Mouse (Mus musculus) c-Kit-negative CD71-positive TER-119-positive erythroid progenitor cells, embryonic 14.5 days (primary cell): ENCODE measurements around the gene Pyy.

ENCODE experiments used
- DNase-seq: peaks from one replicate; pipeline ENCODE4 v3.0.0-alpha.2; 2013; ENCODE audit warnings: low read depth, low spot score

Gene Pyy

DNA sequence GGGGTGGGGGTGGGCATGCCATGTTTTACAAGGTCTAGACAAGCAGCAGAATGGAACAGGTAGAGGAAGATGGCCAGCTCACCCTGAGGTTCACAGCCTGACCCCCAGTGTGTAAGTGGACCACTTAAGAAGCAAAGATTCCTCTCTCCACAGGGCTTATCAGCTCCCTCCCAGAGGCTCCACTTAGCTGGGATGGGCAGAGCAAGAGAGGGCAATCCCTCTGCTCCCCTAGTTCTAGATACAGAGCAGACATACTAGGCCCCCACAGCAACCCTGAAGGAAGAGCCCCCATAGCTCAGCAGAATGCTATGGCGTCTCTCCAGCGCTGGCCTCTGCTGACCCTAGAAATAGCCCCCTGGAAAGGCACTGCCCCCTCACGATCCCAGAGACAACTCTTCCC, 12.0 kb downstream of the Pyy start:
- DNase-seq, result no peak

DNA sequence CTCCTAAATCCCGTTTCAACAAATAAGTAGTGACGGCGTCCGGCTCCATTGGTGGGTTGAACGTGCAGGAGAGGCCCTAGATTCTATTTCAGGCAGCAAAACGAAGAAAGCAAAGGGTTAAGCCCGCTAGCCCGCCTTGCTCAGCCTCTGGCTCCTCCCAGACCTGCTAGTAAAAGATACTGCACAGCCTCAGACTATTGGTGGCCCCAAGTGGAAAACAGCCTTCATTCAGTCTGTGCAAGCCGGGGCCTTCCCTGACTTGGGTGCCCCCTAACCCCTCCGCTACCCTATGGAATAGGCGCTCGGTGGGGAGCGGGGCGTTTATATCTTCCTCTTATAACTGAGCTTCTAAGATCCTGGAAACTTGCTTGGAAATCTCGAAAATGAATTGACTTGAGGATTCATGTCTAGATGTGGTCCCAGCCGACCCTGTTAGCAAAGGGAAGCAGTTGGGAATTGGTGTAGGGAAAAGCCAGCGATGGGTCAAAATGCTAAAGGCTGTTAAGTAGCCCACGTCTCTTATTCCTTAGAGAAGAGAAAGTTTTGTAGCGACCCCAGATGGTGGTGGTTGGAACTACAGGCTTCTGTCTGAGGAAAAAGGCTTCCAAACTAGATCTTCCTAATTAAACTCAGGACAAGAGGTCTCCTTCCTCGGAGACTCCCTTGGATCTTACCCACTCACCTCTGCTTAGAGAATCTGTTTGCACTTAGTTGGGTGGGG, 18.4 kb downstream of the Pyy start:
- peak; percentile 81 for DNase-seq

DNA sequence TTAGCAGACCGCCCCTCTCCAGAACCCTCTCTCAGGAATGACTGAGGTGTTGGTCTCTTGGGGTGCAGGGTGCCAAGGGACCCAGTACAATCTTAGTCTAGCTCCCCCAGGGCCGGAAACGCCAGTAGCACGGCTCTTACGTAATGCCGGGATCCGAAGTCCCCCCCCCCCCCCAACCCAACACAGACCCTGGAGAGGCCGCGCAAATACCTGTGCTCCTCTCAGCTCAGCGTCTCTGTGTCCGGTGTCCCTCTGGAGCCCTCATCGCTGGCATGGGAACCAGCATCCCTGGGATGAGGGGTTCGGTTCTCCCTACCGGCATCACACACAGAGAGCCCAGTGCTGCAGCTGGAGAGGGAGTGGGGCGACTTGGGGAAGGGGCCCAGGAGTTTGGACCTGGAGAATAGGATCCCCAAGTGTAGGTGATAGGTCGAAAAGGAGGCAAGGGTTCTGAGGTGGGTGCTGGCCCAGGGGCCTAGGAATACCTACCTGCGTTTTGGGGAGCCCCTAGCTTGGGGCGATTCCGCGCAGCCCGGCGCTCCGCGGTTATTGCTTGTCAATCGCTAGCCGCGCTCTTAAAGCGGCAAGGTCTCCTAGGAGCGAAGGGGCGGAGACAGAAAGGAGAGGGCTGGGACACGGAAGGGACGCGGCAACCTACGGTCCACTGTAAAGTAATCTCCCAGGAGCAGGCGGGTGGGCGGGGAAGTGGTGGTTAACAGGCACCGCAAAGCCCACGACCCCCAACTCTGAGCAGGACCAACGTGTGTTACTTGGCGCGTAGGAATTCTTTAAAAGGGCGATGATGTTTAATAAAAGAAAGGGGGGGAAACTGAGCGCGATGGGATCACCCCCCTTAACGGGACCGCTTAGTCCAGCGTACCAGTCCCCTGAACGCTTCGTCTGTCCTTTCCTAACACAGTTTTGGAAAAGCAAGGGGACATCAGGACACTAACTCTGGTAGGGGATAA, 19.4 kb downstream of the Pyy start, which contains the start of gene Mpp2:
Gene Mpp2, minus strand, starts transcription at position 585 of the 968 bp plus-strand sequence.
- peak; percentile 86 for DNase-seq

DNA sequence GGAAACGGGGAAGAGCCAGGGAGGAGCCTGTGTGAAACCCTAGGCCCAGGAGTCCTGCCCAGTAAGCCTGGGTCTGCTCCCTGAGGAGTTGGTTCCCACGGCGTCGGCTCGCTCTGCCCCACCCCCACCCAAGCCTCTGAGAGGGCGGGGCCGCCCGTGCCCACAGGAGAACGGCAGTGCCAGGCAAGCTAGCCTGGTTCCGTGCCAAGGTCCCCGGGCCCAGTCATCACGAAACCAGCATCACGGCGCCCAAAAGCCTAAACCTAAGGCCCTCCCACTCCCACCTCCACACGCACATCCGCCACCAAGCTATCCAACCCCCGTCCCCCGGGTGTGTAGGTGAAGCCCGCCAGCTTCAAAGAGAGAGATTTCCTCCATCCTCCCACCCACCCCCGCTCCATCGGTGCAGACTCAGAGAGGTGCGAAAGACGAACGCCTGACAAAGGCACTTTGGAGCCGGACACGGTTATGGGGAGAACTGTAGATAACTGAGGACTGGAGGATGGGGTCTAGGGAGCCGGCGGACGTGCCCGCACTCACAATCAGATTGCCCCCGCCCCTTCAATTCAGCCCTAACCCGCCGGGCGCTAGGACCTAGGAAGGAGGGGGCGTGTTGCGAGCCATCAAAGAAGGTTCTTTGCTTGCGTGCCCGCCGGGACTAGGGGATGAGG, 20.4 kb downstream of the Pyy start:
- DNase-seq, result peak; percentile 57

DNA sequence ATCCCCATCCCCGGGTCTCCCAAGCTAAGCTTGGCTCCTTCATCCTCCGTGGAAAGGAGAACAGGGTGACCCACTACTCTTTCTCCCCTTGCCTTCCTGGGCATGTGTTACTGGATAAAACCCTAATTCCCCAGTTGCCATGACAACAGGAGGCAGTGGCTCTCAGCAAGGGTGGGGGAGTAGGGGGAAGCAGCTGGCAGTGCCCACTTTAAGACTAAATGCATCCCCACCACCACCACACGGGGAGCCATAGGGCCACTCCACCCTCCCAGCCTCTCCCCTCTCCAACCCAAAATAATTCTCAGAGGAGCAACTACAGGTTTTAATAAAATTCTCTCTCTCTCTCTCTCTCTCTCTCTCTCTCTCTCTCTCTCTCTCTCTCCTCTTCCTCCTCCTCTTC, 21.3 kb downstream of the Pyy start:
- no peak for DNase-seq

DNA sequence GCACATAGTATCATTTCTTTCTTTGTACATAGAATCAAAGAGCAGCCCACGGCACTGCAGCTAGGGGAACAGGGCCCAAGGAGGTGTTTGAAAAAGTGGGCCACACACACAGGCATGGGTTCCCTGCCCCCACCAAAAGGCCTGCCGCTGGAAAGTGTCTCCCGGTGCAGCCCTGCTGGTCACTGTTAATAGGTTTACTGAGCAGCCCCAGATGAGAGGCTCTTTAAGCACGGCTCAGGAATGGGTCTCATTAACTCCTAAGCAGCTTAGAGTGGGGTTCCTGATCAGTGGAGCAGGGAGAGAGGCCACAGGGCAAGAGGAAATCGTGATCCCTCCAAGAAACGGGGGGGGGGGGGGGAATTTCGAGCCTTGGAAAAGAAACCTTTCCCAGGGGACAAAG, 23.5 kb downstream of the Pyy start:
- no peak for DNase-seq

DNA sequence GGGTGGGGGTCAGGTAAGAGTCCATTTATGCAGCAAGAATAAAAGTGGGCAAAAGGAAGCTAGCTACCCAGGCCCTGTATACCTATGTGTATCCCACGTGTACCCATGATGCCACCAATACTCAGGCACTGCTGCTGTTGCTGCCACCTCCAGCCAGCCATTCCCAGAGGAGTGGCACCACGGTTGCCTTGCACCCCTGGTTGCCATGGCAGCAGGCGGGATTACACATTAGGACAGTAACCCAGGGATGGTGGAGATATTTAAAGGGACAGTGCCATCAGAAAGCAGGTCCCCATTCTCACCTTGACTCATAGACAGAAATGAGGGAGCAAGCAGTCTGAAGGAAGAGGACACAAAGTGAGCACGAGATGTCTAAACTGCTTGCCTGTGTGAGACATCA, 24.4 kb downstream of the Pyy start:
- DNase-seq, result no peak

DNA sequence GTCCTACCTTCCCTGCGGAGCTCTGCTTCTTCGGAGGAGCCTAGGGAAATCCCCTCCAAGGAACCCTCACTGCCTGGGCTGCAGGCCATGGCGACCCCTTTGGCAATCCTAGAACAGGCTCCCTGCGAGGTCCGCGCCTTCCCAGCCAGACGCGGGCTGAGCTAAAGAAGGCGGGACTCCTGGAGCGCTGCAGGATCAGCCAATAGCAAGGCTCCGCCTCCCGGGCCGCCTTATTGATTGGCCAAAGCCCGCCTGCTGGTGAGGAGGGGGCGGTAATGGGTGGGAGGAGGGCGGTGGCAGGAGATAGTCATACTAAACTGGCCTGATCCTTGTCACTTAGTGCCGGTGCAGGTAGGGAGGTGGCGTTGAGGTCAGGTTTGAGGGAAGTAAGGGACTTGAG, 25.3 kb downstream of the Pyy start:
- no peak for DNase-seq

DNA sequence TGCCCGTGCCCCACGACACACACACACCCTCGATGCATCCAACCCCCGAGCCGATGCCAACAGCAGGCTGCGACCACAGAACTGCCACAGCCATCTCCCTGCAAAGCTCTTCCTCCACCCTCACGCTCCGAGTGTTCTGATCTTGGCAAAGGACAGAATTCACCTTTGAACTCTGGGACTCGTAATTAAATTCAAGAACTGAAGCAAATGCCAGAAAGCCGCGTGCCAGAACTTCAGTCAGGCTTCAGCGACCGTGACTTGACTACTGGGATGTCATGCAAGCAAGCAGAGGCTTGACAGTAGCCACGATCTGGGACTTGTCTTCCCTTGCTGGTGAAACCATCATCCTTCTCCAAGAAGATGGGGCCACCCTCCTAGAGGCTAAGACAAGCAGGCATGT, 33.9 kb downstream of the Pyy start:
- no peak for DNase-seq

DNA sequence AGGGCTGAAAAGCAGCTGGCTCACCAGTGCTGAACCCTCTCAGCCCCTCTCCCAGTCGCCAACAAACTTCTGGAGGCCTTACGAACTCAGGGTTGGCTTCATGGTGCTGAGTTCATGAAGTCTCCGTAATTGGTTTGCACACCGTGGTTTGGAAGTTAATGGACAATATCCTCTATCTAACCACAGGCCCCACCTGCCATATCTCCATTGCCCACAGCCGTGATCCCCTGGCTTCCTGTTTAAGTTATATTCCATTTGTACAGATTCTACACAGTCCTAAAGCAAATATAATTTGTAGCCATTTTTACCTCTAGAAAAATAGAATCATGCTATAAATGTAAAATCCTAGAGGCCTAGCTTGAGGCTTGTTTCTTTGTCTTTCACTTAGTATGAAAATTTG, 34.9 kb downstream of the Pyy start:
- no peak for DNase-seq

DNA sequence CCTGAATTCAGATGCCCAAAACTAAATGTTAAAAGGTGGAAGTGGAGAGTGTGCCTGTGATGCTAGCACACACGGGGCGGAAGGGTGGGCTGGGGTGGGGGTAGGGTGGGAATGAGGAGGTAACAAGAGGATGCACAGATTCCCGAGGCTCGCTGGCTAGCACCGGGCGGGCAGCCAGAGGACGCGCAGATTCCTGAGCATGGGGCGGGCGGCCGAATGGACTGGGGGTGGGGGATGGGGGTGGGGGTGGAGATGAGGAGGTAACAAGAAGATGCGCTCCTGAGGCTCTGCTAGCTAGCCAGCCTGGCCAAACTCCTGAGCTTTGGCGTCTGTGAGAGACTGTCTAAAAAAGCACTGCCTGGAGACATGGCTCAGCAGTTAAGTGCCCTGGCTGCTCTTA, 37.2 kb downstream of the Pyy start:
- DNase-seq, result no peak

DNA sequence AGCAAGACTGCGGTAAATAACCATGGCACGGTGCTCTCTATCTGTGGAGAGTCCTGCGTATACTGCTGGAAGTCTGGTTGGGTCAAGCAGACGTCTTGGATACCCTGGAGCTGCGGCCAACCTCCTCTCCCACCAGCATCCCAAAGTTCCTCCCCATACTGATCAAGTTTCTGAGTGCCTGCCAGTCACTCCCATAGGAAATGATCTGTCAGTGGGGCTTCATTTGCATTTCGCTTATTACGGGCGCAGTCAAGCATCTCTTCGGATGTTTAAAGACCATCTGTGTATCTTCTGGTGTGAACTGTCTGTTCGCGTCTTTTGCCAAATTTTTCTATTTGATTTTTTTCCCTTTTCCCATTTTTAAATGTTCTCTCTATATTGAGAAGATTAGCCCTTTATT, 38.0 kb downstream of the Pyy start:
- no peak for DNase-seq

DNA sequence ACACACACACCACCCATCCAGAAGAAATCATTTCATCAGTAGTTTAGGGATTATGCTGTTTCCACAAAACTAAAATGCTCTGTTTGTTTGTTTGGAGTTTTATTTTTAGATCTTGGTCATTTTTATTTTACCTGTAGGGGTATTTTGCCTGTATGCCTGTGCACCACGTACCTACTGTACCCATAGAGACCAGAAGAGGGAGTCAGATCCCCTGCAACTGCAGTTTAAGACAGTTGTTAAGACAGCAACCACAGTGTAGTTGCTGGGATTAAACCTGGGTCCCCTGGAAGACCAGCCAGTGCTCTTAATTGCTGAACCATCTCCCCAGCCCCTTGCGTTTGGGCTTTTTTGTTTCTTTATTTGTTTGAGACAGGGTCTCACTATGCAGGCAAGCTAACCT, 38.7 kb downstream of the Pyy start:
- DNase-seq, result no peak

DNA sequence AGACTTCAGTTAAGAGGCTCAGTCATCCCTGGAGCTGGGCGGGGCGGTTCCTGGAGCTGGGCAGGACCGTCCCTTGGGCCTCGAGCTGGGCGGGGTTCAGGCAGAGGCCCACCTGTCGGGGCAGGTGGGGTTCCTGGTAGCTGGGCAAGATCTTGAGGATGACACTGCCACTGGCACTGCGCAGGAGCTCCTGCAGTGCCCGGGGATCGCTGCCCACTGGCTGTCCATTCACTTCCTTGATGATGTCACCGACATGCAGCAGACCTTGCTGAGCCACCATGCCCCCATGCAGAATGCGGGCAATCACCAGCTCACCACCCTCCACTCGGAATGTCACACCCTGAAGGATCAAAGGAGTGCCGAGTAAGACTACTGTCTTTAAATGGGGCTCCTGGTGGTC, 44.6 kb downstream of the Pyy start:
- no peak for DNase-seq

DNA sequence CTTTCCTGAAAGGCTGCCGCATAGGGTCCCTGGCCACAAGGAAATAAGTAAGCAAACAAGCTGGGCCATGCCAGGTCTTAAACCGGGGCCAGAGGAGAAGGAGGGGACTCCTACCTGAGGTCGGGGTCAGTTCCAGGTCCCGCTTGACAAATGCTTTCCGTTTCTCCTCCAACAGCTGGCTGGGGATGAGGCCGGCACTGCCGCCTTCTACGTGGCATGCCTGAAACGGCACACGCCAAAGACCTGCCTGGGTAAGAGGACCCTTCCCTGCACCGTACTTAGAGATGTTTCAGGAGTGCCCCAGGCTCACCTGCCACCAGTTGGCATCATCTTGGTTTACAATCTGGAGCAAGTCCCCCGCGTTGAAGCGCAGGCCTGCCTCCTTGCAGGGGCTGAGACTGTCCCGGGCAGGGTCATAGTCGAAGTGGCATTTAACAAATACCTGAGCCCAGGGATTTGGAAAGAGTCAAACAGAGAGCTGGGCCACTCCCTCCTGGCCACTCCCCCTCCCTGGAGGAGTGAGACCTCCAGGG, 45.6 kb downstream of the Pyy start:
- DNase-seq, result no peak

DNA sequence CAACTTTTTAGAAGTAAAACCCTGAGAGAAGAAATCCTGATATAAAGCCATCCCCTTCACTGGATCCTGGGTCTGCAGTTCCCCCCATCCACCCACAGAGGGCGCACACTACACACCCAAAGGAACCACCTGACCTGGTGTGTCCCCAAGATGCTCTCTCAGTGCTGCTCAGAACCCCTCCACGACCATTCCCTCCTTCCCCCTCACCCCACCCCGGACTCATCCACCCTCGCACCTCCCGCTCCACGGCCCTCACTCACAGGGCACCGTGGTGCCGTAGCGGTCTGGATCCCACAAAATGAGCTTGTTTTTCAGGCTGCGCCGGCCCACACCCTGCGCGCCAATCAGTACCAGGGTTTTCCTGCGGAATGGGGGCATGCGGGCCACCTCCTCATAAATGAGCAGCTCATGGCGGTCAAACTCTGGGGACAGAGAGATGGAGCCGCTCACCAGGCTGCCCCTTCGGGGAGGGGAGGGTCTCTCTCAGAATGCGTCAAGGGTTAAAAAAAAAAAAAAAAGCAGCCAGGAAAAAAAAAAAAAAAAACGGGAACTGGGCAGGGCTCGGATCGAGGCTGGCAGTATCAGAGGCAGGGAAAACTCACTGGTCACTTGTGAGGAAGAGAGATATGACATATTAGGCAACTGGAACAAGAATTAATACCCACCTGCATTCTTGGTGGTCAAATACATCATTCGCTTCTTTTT, 46.2 kb downstream of the Pyy start:
- peak; percentile 70 for DNase-seq
